Mouse (Mus musculus) embryonic facial prominence, embryonic 11.5 days (tissue): ENCODE data around the gene Cygb. TPM values are rescaled to one million over a fixed set of nuclear protein-coding genes. Genes with fewer than 3 reads are reported as not detected.
"Not testable (repeated sequence)": the region's sequence is repeated elsewhere in the genome, so short reads cannot be mapped to it uniquely, and the experiment has no call there.

Experiments
- ATAC-seq: fragments of 200-750 bp; cut with Nextera tagmentation; replicated peaks from 2 replicates; pipeline ENCODE4 v1.8.0; 2017; ENCODE audit warnings: low read depth; ENCODE audit not compliant: insufficient number of reproducible peaks, low FRiP score, low TSS enrichment
- DNase-seq: peaks from one replicate; pipeline ENCODE4 v3.0.0-alpha.2; 2015; ENCODE audit warnings: low spot score
- H3K27ac ChIP-seq: fragments of 300-500 bp; sonication (generic); replicated peaks from 2 replicates; pipeline ENCODE4 v1.5.1; 2014; ENCODE audit warnings: mild to moderate bottlenecking, low read depth, low read length, control low read depth
- H3K27me3 ChIP-seq: fragments of 300-500 bp; sonication (generic); 2 replicates; pipeline ENCODE4 v1.6.1; 2014; ENCODE audit warnings: mild to moderate bottlenecking, low read length, moderate library complexity, mixed read lengths; ENCODE audit not compliant: control insufficient read depth, insufficient read depth
- H3K36me3 ChIP-seq: fragments of 300-500 bp; sonication (generic); replicated peaks from 2 replicates; pipeline ENCODE4 v1.6.1; 2014; ENCODE audit warnings: low read depth, mild to moderate bottlenecking, low read length, moderate library complexity, mixed read lengths; ENCODE audit not compliant: control insufficient read depth, insufficient read depth
- H3K4me1 ChIP-seq: fragments of 300-500 bp; sonication (generic); 2 replicates; pipeline ENCODE4 v1.6.1; 2014; ENCODE audit warnings: low read length, mixed read lengths; ENCODE audit not compliant: control insufficient read depth, insufficient read depth
- H3K4me2 ChIP-seq: fragments of 300-500 bp; sonication (generic); 2 replicates; pipeline ENCODE4 v1.6.1; 2014; ENCODE audit warnings: low read depth, mild to moderate bottlenecking, control low read depth, low read length, moderate library complexity
- H3K4me3 ChIP-seq: fragments of 300-500 bp; sonication (generic); 2 replicates; pipeline ENCODE4 v1.5.1; 2014; ENCODE audit warnings: low read depth, low read length, control low read depth
- H3K9ac ChIP-seq: fragments of 300-500 bp; sonication (generic); replicated peaks from 2 replicates; pipeline ENCODE4 v1.6.1; 2014; ENCODE audit warnings: mild to moderate bottlenecking, control low read depth, low read length
- H3K9me3 ChIP-seq: fragments of 300-500 bp; sonication (generic); replicated peaks from 2 replicates; pipeline ENCODE4 v1.6.1; 2016; ENCODE audit warnings: mild to moderate bottlenecking, low read length, inconsistent platforms, mixed read lengths; ENCODE audit not compliant: control insufficient read depth
- WGBS: fragments of 180-500 bp; shearing (Covaris S2); extraction: QIAGEN DNeasy Blood & Tissue Kit; methylation state at CpG from one replicate; pipeline ENCODE4 v1.1.7; 2014; 5-methylcytosine and 5-hydroxymethylcytosine counted together
- polyA plus RNA-seq: library from polyadenylated mRNA; unstranded; fragments of >200 nt; fragmentation: Nextera tagmentation; extraction: Ambion mirVana; gene quantifications from 2 replicates; pipeline ENCODE4 v1.2.1, GENCODE M21; 2014

Cygb gene
- polyA plus RNA-seq, 1 experiment from 2014 or later = 3.5 TPM

DNA sequence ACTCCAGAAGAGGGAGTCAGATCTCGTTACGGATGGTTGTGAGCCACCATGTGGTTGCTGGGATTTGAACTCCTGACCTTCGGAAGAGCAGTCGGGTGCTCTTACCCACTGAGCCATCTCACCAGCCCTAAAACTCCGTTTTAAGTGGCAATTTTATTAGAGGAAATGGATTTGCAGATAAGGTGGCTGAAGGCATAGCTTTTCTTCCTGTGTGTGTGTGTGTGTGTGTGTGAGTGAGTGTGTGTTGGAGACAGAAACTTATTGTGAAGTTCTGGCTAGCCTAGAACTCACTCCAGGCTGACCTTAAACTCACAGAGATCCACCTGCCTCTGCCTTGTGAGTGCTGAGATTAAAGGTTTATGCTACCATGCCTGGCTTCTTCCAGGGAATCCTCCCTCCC is 12.9 kb upstream of the Cygb start:
- not testable (repeated sequence) for H3K9ac ChIP-seq, H3K36me3 ChIP-seq, H3K4me2 ChIP-seq, ATAC-seq, H3K4me3 ChIP-seq, H3K9me3 ChIP-seq, DNase-seq, H3K27ac ChIP-seq, H3K27me3 ChIP-seq
- H3K4me1 ChIP-seq = peaks cover 11% of the 10 kb centered on the region
- WGBS = 82% methylated on average over 3 of the region's 5 CpGs

DNA sequence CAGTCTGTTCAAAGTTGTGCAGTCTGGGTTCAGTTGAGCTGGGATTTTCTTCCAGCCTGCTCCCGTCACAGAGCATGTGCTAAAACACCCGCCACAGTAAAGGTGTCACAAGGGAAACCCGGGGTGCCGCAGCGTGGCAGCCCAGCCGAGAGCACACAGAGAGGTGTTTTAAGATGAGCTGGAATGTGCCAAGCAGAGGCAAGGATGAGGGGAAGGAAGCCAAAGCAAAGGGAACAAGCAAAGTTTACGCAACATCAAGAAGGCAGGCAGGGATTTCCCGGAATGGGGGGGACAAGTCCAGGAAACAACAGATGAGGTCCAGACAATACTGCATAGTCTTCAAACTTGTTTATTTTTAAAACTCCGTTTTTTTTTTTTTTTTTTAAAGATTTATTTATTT is 12.5 kb upstream of the Cygb start:
- no peaks in the 10 kb centered on the region for H3K36me3 ChIP-seq
- H3K4me1 ChIP-seq = peaks cover 11% of the 10 kb centered on the region
- no peak overlapping the region for H3K27ac ChIP-seq
- H3K4me2 ChIP-seq = no peak overlapping the region
- no peak overlapping the region for H3K4me3 ChIP-seq
- no peak for DNase-seq
- H3K9ac ChIP-seq = no peak overlapping the region
- no peak for ATAC-seq
- WGBS = 78% methylated on average over 9 of the region's 9 CpGs
- no peaks in the 10 kb centered on the region for H3K27me3 ChIP-seq
- H3K9me3 ChIP-seq = no peaks in the 10 kb centered on the region

DNA sequence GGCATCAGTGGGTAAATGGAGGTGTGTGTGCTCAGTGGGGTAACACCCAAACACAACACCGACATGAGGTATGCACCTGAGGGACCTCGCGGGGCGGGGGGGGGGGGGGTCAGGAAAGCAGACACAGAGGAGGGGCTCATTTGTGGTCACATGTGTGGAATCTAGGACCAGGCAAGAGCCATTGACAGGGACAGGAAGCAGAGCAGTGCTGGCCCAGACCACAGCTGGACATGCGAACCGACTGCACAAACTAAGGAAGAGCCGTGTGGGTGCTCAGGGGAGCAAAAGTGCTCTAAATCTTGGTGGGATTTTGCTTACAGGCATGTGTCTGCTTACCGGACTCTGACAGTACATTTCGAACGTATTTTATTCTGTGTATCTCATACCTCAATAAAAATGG is 11.2 kb upstream of the Cygb start:
- no peak for ATAC-seq
- H3K4me1 ChIP-seq = peaks cover 15% of the 10 kb centered on the region
- no peak overlapping the region for H3K27ac ChIP-seq

DNA sequence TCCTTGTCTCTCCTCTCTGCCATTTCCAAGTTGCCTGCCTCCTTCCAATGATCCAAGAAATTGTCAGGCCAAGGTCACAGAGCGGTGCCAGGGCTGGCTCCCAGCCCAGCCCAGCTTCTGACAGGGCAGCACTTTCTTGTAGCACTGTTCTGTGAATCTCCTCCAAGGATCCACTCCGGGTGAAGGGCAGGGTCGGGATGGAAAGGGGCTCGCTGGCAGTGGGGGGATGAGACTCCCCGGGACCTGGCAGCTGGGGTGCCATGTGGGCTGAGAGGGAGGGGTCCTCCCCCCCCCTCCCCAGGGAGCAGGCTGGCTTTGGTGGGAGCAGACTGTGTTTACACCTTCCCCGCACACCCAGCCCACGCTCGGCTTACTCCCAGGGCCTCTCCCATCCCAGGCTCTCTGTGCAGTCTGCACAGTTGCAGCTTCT is 7.8 kb upstream of the Cygb start:
- Histone ChIP-seq H3K27me3 (no peaks in the 10 kb centered on the region), H3K4me2 (no peak overlapping the region), H3K9ac (no peak overlapping the region), H3K4me1 (peaks cover 15% of the 10 kb centered on the region), H3K36me3 (no peaks in the 10 kb centered on the region), H3K4me3 (no peak overlapping the region), H3K9me3 (no peaks in the 10 kb centered on the region), H3K27ac (no peak overlapping the region)
- DNase-seq (no peak), ATAC-seq (no peak)
- 65% methylated on average over 8 of the region's 8 CpGs for WGBS

More for the DNA sequence above, 11.2 kb upstream of the Cygb start:
- WGBS = 61% methylated on average over 10 of the region's 10 CpGs
- H3K9ac ChIP-seq = no peak overlapping the region; the same call in 1 of the 2 replicates
- DNase-seq = no peak
- H3K4me2 ChIP-seq = no peak overlapping the region
- no peaks in the 10 kb centered on the region for H3K36me3 ChIP-seq
- no peak overlapping the region for H3K4me3 ChIP-seq
- no peaks in the 10 kb centered on the region for H3K9me3 ChIP-seq
- no peaks in the 10 kb centered on the region for H3K27me3 ChIP-seq

DNA sequence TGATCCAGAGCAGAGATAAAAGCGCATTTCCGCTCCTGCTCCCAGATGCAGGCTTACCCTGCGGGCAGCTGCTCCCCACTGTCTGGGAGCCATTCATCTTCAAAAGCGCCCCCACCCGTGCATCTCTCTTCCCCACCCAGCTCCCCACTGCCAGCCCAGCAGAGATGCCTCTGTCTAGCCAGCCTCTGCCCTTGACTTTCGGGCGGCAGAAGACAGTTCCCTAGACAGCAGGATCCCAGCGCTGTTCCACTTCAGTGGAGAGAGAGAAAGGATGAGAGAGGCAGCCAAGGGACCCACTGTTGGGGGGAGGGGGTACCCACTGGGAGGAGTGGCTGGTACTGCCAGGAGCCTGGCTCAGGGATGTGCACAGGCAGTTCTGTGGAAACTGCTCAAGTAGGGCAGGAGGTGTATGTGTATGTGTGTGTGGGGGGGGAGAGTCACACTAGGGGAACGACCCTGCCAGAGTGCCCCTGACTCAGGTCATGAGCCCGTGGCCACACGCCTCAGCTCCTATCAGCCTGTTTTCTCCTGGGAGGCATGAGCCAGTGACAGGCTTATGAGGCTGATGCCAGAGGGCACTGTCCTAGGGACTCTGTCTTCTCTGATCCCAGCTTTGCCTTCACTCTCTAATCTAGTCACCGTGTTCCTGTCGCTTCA is 7.3 kb upstream of the Cygb start:
- Histone ChIP-seq H3K36me3 (no peaks in the 10 kb centered on the region), H3K4me1 (peaks cover 15% of the 10 kb centered on the region), H3K27me3 (no peaks in the 10 kb centered on the region), H3K9ac (peak overlapping the region; percentile 9; the same call in 1 of the 2 replicates), H3K4me3 (no peak overlapping the region), H3K9me3 (no peaks in the 10 kb centered on the region), H3K4me2 (no peak overlapping the region), H3K27ac (no peak overlapping the region)
- ATAC-seq (no peak), DNase-seq (no peak)
- WGBS = 23% methylated on average over 13 of the region's 13 CpGs

DNA sequence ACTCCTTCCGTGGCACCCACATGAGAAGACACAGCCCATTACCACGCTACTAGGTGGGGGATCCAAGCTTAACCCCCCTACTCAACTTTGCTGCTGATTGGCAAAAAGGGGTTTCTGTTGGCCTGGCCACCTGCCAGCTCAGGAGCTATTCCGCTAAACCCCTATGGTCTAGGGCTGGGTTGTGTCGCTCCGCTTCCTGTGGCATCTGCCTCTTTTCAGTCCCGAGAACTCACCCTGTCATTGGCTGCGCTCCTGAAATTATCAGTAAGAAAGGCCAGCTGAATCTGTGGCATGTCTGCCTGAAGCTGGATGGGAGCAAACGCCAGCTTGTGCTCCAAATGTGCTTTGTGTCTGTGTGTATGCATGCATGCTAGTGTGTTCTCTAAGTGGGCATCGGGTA is 6.1 kb upstream of the Cygb start:
- no peak for DNase-seq
- no peak overlapping the region for H3K9ac ChIP-seq
- peaks cover 13% of the 10 kb centered on the region for H3K4me1 ChIP-seq
- no peaks in the 10 kb centered on the region for H3K36me3 ChIP-seq
- no peak overlapping the region for H3K27ac ChIP-seq
- WGBS = 75% methylated on average over 9 of the region's 9 CpGs
- no peaks in the 10 kb centered on the region for H3K27me3 ChIP-seq
- no peak overlapping the region for H3K4me2 ChIP-seq
- no peak for ATAC-seq
- H3K4me3 ChIP-seq = no peak overlapping the region
- no peaks in the 10 kb centered on the region for H3K9me3 ChIP-seq

DNA sequence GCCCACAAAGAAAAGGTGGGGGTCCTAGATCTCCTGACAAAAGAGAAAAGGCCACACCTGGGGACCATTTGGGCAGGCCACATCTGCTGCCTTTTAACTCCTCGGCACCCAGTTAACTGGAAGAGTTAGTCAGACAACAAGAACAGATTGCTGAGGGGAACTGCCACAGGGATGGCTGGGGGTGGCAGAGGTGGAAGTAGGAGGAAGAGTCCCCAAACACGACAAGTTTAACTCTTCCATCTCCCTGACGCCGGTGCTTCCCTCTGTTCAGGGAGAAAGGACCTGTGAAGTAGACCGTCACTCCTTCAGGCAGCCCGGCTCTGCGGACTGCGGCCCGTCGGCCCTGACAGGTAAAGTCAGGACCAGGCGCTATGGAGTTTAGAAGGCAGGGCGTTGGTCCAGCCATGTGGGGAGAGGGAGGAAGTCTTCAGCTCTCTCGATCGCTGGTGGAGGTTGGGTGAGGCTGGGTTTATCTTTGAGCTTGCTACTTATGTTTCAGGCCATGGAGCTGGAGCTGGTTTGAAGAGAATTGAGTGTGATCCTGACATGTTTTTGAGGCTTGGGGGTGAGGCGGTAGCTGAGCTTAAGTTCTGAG is 5.0 kb upstream of the Cygb start:
- no peaks in the 10 kb centered on the region for H3K36me3 ChIP-seq
- peaks cover 10% of the 10 kb centered on the region for H3K4me1 ChIP-seq
- DNase-seq (no peak), ATAC-seq (no peak)
- H3K9ac ChIP-seq = no peak overlapping the region; the same call in 1 of the 2 replicates
- H3K27ac ChIP-seq = no peak overlapping the region; the same call in 1 of the 2 replicates
- WGBS = 74% methylated on average over 15 of the region's 15 CpGs
- no peak overlapping the region for H3K4me3 ChIP-seq
- peaks cover 7% of the 10 kb centered on the region; the same call in 1 of the 2 replicates for H3K27me3 ChIP-seq
- H3K9me3 ChIP-seq = no peaks in the 10 kb centered on the region
- no peak overlapping the region for H3K4me2 ChIP-seq

DNA sequence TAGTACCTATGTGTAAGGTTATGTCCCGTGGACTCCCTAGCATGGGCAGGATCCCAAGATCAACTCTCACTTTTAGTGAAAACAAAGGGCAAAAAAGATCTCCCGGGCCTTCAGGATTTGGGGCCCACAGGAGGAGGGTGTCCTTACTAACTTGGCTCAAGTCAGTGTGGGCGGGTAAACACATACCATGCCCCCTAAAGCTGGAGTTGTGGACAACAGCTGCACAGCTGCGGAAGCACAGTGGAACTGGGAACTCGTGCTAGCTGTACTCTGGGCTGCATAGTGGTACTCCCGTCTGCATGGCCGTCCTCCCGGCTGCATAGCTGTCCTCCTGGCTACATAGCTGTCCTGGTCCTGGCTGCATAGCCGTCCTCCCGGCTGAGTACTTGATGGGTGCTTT is 4.1 kb upstream of the Cygb start:
- H3K36me3 ChIP-seq = no peaks in the 10 kb centered on the region
- peaks cover 12% of the 10 kb centered on the region for H3K27me3 ChIP-seq
- peak overlapping the region; percentile 28; the same call in 1 of the 2 replicates for H3K27ac ChIP-seq
- H3K9ac ChIP-seq = peak overlapping the region; percentile 26; the same call in 1 of the 2 replicates
- H3K9me3 ChIP-seq = no peaks in the 10 kb centered on the region
- H3K4me2 ChIP-seq = peak overlapping the region; percentile 5; the same call in 1 of the 2 replicates
- peaks cover 9% of the 10 kb centered on the region for H3K4me1 ChIP-seq
- ATAC-seq (no peak), DNase-seq (no peak)
- no peak overlapping the region for H3K4me3 ChIP-seq
- 64% methylated on average over 10 of the region's 10 CpGs for WGBS
